Mouse (Mus musculus) layer of hippocampus, adult 2 months (tissue): ENCODE results near the gene Cd300ld3. TPM values are rescaled to one million over a fixed set of nuclear protein-coding genes. Genes with fewer than 3 reads are reported as not detected.

ENCODE experiments used
- DNase-seq, 2 experiments: peaks; one replicate each; pipeline ENCODE4 v3.0.0; 2022; ENCODE audit warnings: low spot score in 2 of 2
- H3K27ac ChIP-seq: fragments of 200-600 bp; 2 replicates; pipeline ENCODE4 v1.8.1; 2022
- H3K4me3 ChIP-seq: fragments of 200-600 bp; 2 replicates; pipeline ENCODE4 v1.8.1; 2022; ENCODE audit warnings: mild to moderate bottlenecking
- CTCF ChIP-seq: fragments of 200-600 bp; conservative IDR thresholded peaks from 2 replicates; pipeline ENCODE4 v1.8.1; 2022; ENCODE audit warnings: antibody characterized with exemption, mild to moderate bottlenecking, moderate library complexity
- long read RNA-seq, 2 experiments: library from polyadenylated mRNA; stranded (forward); transcript quantifications; one replicate each; pipeline ENCODE4 v2.0.0; 2021; ENCODE audit warnings: borderline mapping rate in 2 of 2
- total RNA-seq, 2 experiments: library from RNA; stranded (reverse); gene quantifications; 2 replicates each; pipeline ENCODE4 v1.2.3; 2021

Cd300ld3 gene
- total RNA-seq, result under 1 TPM in 1 of 2 experiments, not detected in 1; 0.87 TPM
- long read RNA-seq, experiment 1, result 0 reads
- long read RNA-seq, experiment 2, result 0 reads

DNA sequence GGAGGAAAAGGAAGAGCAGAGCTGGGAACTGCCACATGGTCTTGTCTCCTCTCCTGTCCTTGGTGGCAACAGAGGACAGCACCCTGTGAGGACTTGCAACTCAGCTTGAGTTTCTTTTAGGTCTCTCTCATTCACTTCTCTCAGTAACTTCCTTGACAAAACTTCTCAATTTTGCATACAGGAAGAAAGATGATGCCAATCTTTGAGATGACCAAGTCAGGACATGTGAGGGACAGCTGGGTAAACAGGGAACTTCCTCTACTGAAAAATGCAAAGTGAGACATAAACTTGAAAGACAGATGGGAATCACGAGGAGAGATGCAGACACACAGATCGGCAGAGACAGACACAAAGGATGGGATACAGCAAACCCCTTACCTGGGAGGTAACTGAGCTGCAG, at the start of gene Cd300ld3:
TSS of gene Cd300ld3 (minus strand) at position 151 of the 400 bp plus-strand sequence.
- TF ChIP-seq CTCF, result no peak

GRCm38 (mm10) chr11:115092140-115092539, 43.9 kb upstream of the Cd300ld3 start:
- TF ChIP-seq CTCF, result no peak
- no peak for DNase-seq
- Histone ChIP-seq H3K4me3 (peak overlapping the region; percentile 41), H3K27ac (no peak overlapping the region)

More for the DNA sequence above, at the start of gene Cd300ld3:
- no peak for DNase-seq
- no peak within 1 kb of the TSS for H3K27ac ChIP-seq
- H3K4me3 ChIP-seq, result no peak within 1 kb of the TSS

GRCm38 (mm10) chr11:115091362-115091901, 43.2 kb upstream of the Cd300ld3 start, which contains the start of gene Rab37:
Gene Rab37 (plus strand): TSS chr11:115091431.
- no peak within 1 kb of the TSS for H3K27ac ChIP-seq
- TF ChIP-seq CTCF, result no peak
- no peak for DNase-seq
- peak within 1 kb of the TSS; percentile 41 for H3K4me3 ChIP-seq

DNA sequence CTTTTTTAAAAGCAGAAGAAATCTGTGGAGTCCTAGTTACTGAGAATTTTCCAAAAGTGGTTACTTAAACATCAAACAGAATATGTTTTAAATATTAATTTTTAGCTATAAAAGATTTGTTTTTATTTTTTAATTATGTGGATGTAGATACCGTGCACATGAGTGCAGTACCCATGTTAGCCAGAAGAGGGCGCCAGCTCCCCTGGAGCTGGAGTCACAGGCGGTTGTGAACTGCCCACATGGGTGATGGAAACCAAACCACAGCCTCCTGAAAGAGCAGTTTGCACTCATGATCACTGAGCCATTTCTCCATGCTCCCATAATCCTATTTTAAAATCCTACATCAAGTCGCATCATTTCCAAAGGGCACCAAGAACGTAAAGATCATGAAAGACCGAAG, 41.6 kb upstream of the Cd300ld3 start:
- H3K4me3 ChIP-seq, result no peak overlapping the region
- peak; percentile 74 for TF ChIP-seq CTCF
- no peak for DNase-seq
- H3K27ac ChIP-seq, result no peak overlapping the region

DNA sequence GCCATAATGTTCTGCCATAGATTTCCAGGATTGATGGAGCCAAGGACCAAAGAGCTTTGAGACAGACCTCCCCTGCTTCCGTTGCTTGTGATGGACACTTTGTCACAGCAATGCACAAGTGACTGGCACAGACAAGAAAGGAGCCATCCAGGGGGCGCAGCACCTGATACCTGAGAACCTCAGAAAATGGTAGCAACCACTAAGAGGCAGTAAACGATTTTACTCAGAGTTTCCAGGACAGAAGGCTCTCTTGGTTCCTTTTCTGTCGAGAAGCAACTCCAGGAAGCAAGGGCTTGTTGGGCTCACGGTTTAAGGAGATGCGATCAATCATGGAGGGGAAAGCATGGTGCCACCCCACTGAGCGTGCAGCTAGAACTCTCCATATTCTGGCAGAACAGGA, 38.0 kb upstream of the Cd300ld3 start:
- DNase-seq, result no peak
- Histone ChIP-seq H3K4me3 (no peak overlapping the region), H3K27ac (no peak overlapping the region)
- TF ChIP-seq CTCF, result no peak

DNA sequence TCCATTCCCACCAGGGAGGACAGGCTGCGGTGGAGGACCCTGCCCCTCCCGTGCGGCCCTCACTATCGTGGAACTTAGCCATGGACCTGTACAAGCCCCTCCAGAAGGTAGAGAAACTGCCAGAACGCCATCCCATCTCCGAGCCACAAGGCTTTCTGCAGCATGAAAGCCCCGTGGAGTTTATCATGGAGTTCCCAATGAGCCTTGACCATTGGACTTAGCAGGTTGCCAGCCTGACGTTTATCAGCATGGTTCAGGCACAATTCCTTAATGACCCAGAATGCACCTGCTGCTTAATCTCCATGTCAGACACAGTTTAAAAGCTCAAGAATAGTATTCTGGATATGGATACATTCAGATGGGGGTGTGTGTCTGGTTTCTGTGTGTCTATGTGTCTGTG, 36.9 kb upstream of the Cd300ld3 start:
- no peak for DNase-seq
- no peak for TF ChIP-seq CTCF
- Histone ChIP-seq H3K27ac (no peak overlapping the region), H3K4me3 (no peak overlapping the region)

- no peak overlapping the region for H3K27ac ChIP-seq
- TF ChIP-seq CTCF, result no peak
- H3K4me3 ChIP-seq, result no peak overlapping the region
- no peak for DNase-seq
Observed at GRCm38 (mm10) chr11:115084595-115084994, 36.4 kb upstream of the Cd300ld3 start.

DNA sequence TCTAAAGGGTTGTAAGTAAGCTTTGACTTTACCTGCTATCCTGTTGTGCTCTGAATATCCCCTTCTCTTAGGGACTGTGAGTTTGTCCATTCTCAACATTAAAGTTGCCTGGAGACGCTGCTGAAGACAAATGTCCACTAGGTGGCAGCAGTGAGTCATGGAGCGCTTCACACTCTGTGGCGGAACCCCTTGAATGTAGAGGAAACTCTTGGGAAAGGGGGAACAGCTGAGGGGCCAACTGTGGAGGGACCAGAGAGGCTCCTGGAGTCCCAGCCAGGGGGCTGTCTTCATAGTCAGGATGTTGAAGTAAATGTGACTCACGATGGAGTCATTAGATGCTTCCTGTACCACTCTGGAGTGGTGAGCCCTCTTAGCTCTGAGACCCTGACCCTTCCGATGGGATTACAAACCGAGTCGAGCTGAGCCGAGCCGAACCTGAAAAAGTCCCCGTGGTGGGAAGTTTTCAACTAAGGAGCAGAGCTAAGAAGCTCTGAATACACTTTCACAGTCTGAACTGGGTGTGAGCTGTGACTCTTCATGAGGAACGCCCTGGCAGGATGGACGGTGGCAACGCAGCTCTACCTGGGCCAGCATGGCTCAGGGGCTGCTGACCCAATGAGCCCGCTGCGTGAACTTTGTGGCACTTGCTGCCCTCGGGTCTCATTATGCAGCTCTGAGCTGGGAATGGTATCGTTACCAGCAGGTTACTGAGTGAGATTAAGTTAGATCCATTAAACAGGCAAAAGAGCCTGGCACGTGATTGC, 35.3 kb upstream of the Cd300ld3 start:
- peak; percentile 99; the same call in 1 of the 2 replicates for TF ChIP-seq CTCF
- Histone ChIP-seq H3K4me3 (no peak overlapping the region), H3K27ac (no peak overlapping the region)
- DNase-seq, result peak; percentile 63 to 83

DNA sequence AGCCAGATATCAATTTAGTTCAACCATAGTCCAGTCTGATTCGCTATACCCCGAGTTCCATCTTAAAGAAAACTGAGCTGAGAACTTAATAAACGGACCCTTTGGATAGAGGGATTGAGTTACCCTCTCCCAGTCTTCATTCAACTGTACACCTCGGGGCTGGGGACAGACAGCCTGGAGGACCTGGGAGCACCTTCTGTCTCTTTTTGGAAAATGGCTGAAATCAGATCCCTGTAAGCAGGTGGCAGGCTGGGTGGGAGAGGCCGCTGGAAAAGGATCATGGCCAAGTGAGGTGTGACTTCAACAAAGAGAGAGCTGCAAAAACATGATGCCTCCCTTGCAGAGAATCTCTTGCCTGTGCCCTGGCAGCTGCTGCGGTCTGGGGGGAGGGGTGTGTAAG, 34.0 kb upstream of the Cd300ld3 start:
- no peak overlapping the region for H3K27ac ChIP-seq
- DNase-seq, result no peak
- H3K4me3 ChIP-seq, result no peak overlapping the region
- no peak for TF ChIP-seq CTCF

- no peak for DNase-seq
- no peak for TF ChIP-seq CTCF
- Histone ChIP-seq H3K4me3 (no peak overlapping the region), H3K27ac (no peak overlapping the region)
Observed at GRCm38 (mm10) chr11:115081373-115081772, 33.2 kb upstream of the Cd300ld3 start.

DNA sequence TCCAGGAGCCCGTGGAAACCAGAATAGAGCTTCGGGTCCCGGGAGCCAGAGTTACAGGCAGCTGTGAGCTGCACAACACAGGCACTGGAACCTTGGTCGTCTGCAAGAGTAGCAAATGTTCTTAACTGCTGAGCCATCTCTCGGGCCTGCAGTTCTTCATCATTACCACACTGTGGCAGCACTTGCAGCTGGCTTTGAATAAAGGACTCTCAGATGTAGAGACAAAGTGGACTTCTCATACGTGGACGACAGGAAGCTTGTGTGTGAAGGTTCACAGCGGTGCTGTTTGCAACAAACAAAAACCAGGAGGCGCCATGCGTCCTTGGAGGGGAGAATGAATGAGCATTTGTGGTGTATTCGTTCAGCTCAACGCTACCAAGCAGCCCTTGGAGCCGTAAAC, 32.7 kb upstream of the Cd300ld3 start:
- peak; percentile 26 to 58 for DNase-seq
- Histone ChIP-seq H3K27ac (no peak overlapping the region), H3K4me3 (no peak overlapping the region)
- TF ChIP-seq CTCF, result peak; percentile 92

DNA sequence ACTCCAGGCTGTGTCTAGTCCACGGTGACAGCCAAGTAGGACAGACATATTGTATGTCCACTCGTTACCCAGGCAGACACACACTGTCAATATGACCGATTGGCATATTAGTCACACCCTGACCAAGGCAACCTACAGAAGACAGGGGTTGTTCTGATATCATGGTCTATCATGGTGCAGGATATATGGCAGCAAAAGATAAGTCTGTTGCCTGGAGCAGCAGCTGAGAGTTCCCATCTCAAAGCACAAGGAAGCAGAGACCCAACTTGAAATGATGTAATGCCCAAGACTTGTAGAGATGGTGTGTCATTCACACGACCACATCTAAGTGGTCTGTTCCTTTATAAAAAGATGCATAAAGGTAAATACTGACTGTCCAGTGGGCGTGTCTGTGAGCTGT, 30.5 kb upstream of the Cd300ld3 start:
- TF ChIP-seq CTCF, result no peak
- no peak for DNase-seq
- Histone ChIP-seq H3K4me3 (no peak overlapping the region), H3K27ac (no peak overlapping the region)

GRCm38 (mm10) chr11:115077436-115077835, 29.2 kb upstream of the Cd300ld3 start:
- no peak overlapping the region for H3K4me3 ChIP-seq
- TF ChIP-seq CTCF, result no peak

GRCm38 (mm10) chr11:115075859-115076258, 27.6 kb upstream of the Cd300ld3 start:
- DNase-seq, result no peak
- H3K27ac ChIP-seq, result no peak overlapping the region
- TF ChIP-seq CTCF, result no peak
- no peak overlapping the region for H3K4me3 ChIP-seq

More at GRCm38 (mm10) chr11:115077436-115077835, 29.2 kb upstream of the Cd300ld3 start:
- no peak for DNase-seq
- H3K27ac ChIP-seq, result no peak overlapping the region
